27 mouse cellular contexts compared by ENCODE assay signal in genomic region chr11:120939712-120940341, GRCm38 (mm10). TPM values are rescaled to one million over a fixed set of nuclear protein-coding genes. Genes with fewer than 3 reads are reported as not detected.
DNase-seq lines count a peak whose midpoint lies in the region; ATAC-seq and TF ChIP-seq lines count a peak whose summit lies in the region.
"Had no signal": no experiment of that assay in that cellular context is flagged by ENCODE, and none has a peak within 500 bp of the region (broad histone marks: within the 10 kb centered on the region; RNA-seq: fewer than 3 reads in every experiment).

No protein-coding gene starts in this region.

- WGBS in heart, embryonic 13.5 days = 35% methylated on average over 6 of the region's 6 CpGs
- WGBS in heart, embryonic 11.5 days (ENCODE audit: insufficient replicate concordance) = 36% methylated on average over 6 of the region's 6 CpGs
- WGBS in liver, postnatal 0 days (ENCODE audit: insufficient replicate concordance) = 32% methylated on average over 5 of the region's 6 CpGs
- 49% methylated on average over 5 of the region's 6 CpGs for WGBS in stomach, postnatal 0 days

- no peaks in the 10 kb centered on the region for H3K36me3 ChIP-seq in heart, embryonic 13.5 days
- H3K36me3 ChIP-seq in heart, embryonic 11.5 days (ENCODE audit: control insufficient read depth, insufficient read depth, low read length) = no peaks in the 10 kb centered on the region
- no peaks in the 10 kb centered on the region for H3K36me3 ChIP-seq in liver, postnatal 0 days (replicated peaks; ENCODE audit: insufficient read depth, low read length)
- no peaks in the 10 kb centered on the region for H3K36me3 ChIP-seq in stomach, postnatal 0 days (ENCODE audit: control insufficient read depth, insufficient read depth, low read length)
- H3K36me3 ChIP-seq: embryonic facial prominence, embryonic 13.5 days; forebrain, embryonic 12.5 days; limb, embryonic 10.5 days; neural tube, embryonic 13.5 days; stomach, embryonic 15.5 days had no signal

- peak; percentile 31; the same call in 1 of the 2 replicates for ATAC-seq in heart, embryonic 13.5 days (ENCODE audit: extremely low read depth, insufficient number of reproducible peaks, low FRiP score, low TSS enrichment)
- ATAC-seq in heart, embryonic 11.5 days (replicated peaks; ENCODE audit: insufficient number of reproducible peaks, low FRiP score, low TSS enrichment) = no peak
- ATAC-seq in liver, postnatal 0 days = no peak
- ATAC-seq in stomach, postnatal 0 days (ENCODE audit: low FRiP score, low TSS enrichment) = 0 out of 2 replicates have a peak, but pooled peaks have one; percentile 8
- ATAC-seq: inflammation-experienced regulatory T-cells, adult 6 months; lung, postnatal 0 days; midbrain, embryonic 16.5 days had no signal

- H3K4me1 ChIP-seq in heart, embryonic 13.5 days = no peaks in the 10 kb centered on the region
- H3K4me1 ChIP-seq in heart, embryonic 11.5 days (ENCODE audit: control insufficient read depth, insufficient read depth, low read length) = 0 out of 2 replicates have a peak, but pooled peaks cover 4% of the 10 kb centered on the region
- H3K4me1 ChIP-seq in bone marrow macrophage, adult 2 months (ENCODE audit: control insufficient read depth, insufficient read depth, low read length) = peaks cover 24% of the 10 kb centered on the region
- H3K4me1 ChIP-seq in liver, postnatal 0 days (ENCODE audit: insufficient read depth) = peaks cover 12% of the 10 kb centered on the region
- no peaks in the 10 kb centered on the region for H3K4me1 ChIP-seq in stomach, postnatal 0 days (replicated peaks; ENCODE audit: control insufficient read depth, insufficient read depth)
- H3K4me1 ChIP-seq: embryonic facial prominence, embryonic 13.5 days; forebrain, embryonic 12.5 days; neural tube, embryonic 13.5 days; stomach, embryonic 15.5 days had no signal

- no peaks in the 10 kb centered on the region for H3K9me3 ChIP-seq in heart, embryonic 13.5 days
- no peaks in the 10 kb centered on the region for H3K9me3 ChIP-seq in heart, embryonic 11.5 days (replicated peaks; ENCODE audit: control insufficient read depth, low read length)
- H3K9me3 ChIP-seq in liver, postnatal 0 days (ENCODE audit: low read length) = no peaks in the 10 kb centered on the region
- no peaks in the 10 kb centered on the region for H3K9me3 ChIP-seq in stomach, postnatal 0 days (ENCODE audit: control insufficient read depth, low read length)
- H3K9me3 ChIP-seq: embryonic facial prominence, embryonic 13.5 days; forebrain, embryonic 12.5 days; limb, embryonic 10.5 days; neural tube, embryonic 13.5 days; stomach, embryonic 15.5 days had no signal

- no peak for TF ChIP-seq POLR2A in bone marrow macrophage, adult 2 months (IDR thresholded peaks at IDR 0.05; ENCODE audit: borderline replicate concordance, low read depth, low read length)

- no peak for TF ChIP-seq EP300 in liver, postnatal 0 days (IDR thresholded peaks at IDR 0.05; ENCODE audit: low read depth)
- TF ChIP-seq EP300 in stomach, postnatal 0 days (optimal IDR thresholded peaks at IDR 0.05) = no peak

- no peak for DNase-seq in liver, postnatal 0 days
- DNase-seq in stomach, postnatal 0 days (ENCODE audit: low spot score) = no peak
- no peak for DNase-seq in right cerebral cortex, postnatal 4 days
- no peak for DNase-seq in urinary bladder, postnatal 36 days (ENCODE audit: low spot score in 2 of 2)
- DNase-seq: adrenal gland, postnatal 25 days; cerebellum, adult 11 months; cerebellum, postnatal 14 days; heart, postnatal 36 days; kidney, adult 8-10 months; kidney, postnatal 14 days; retina, postnatal 1 day; thymus, adult 18-20 months; thymus, postnatal 36 days had no signal

- H3K27me3 ChIP-seq in heart, embryonic 13.5 days (replicated peaks) = peaks cover 7% of the 10 kb centered on the region; the same call in 1 of the 2 replicates
- H3K27me3 ChIP-seq in heart, embryonic 11.5 days (ENCODE audit: control insufficient read depth, insufficient read depth, low read length) = peaks cover 3% of the 10 kb centered on the region; the same call in 1 of the 2 replicates
- H3K27me3 ChIP-seq in liver, postnatal 0 days (ENCODE audit: insufficient read depth, low read length) = 0 out of 2 replicates have a peak, but pooled peaks cover 3% of the 10 kb centered on the region
- no peaks in the 10 kb centered on the region for H3K27me3 ChIP-seq in stomach, postnatal 0 days (ENCODE audit: control insufficient read depth, insufficient read depth, low read length)
- H3K27me3 ChIP-seq: embryonic facial prominence, embryonic 13.5 days; forebrain, embryonic 12.5 days; neural tube, embryonic 13.5 days; stomach, embryonic 15.5 days had no signal

- no peak overlapping the region for H3K9ac ChIP-seq in heart, embryonic 13.5 days
- H3K9ac ChIP-seq in heart, embryonic 11.5 days (ENCODE audit: low read depth, low read length) = no peak overlapping the region
- H3K9ac ChIP-seq in liver, postnatal 0 days (replicated peaks) = no peak overlapping the region
- H3K9ac ChIP-seq in stomach, postnatal 0 days (ENCODE audit: low read length) = no peak overlapping the region
- H3K9ac ChIP-seq: embryonic facial prominence, embryonic 13.5 days; forebrain, embryonic 12.5 days; hindbrain, embryonic 14.5 days; neural tube, embryonic 13.5 days; stomach, embryonic 15.5 days had no signal

- H3K4me3 ChIP-seq in heart, embryonic 13.5 days = no peak overlapping the region
- H3K4me3 ChIP-seq in heart, embryonic 11.5 days (ENCODE audit: low read depth, low read length) = no peak overlapping the region
- H3K4me3 ChIP-seq in bone marrow macrophage, adult 2 months (ENCODE audit: insufficient read depth, low read length) = no peak overlapping the region
- H3K4me3 ChIP-seq in liver, postnatal 0 days (ENCODE audit: low read depth, low read length) = no peak overlapping the region
- H3K4me3 ChIP-seq in stomach, postnatal 0 days (ENCODE audit: low read depth, low read length) = no peak overlapping the region
- H3K4me3 ChIP-seq: embryonic facial prominence, embryonic 13.5 days; erythroblast, embryonic 14.5 days; forebrain, embryonic 12.5 days; limb, embryonic 10.5 days; myocyte; neural tube, embryonic 13.5 days; stomach, embryonic 15.5 days had no signal

- no peak for TF ChIP-seq CTCF in bone marrow macrophage, adult 2 months (IDR thresholded peaks at IDR 0.05; ENCODE audit: low read depth, low read length)
- no peak for TF ChIP-seq CTCF in liver, postnatal 0 days (IDR thresholded peaks at IDR 0.05; ENCODE audit: low read depth)
- TF ChIP-seq CTCF in stomach, postnatal 0 days (IDR thresholded peaks at IDR 0.05; ENCODE audit: low read depth) = no peak

- H3K27ac ChIP-seq in heart, embryonic 13.5 days (replicated peaks) = no peak overlapping the region
- H3K27ac ChIP-seq in heart, embryonic 11.5 days (ENCODE audit: low read depth, low read length) = no peak overlapping the region
- H3K27ac ChIP-seq in bone marrow macrophage, adult 2 months (ENCODE audit: insufficient read depth, low read depth, low read length) = 0 out of 2 replicates have a peak overlapping the region, but pooled peaks have one; percentile 10
- H3K27ac ChIP-seq in liver, postnatal 0 days (ENCODE audit: low read depth) = peak overlapping the region; percentile 85
- no peak overlapping the region; the same call in 1 of the 2 replicates for H3K27ac ChIP-seq in stomach, postnatal 0 days (replicated peaks)
- H3K27ac ChIP-seq: embryonic facial prominence, embryonic 13.5 days; forebrain, embryonic 12.5 days; hindbrain, embryonic 14.5 days; limb, embryonic 10.5 days; neural tube, embryonic 13.5 days; stomach, embryonic 15.5 days had no signal

- no peak overlapping the region for H3K4me2 ChIP-seq in heart, embryonic 13.5 days
- H3K4me2 ChIP-seq in heart, embryonic 11.5 days = no peak overlapping the region
- 0 out of 2 replicates have a peak overlapping the region, but pooled peaks have one; percentile 11 for H3K4me2 ChIP-seq in liver, postnatal 0 days (ENCODE audit: low read depth, low read length)
- no peak overlapping the region for H3K4me2 ChIP-seq in stomach, postnatal 0 days (replicated peaks; ENCODE audit: low read depth)
- H3K4me2 ChIP-seq: embryonic facial prominence, embryonic 13.5 days; forebrain, embryonic 12.5 days; hindbrain, embryonic 14.5 days; neural tube, embryonic 13.5 days; stomach, embryonic 15.5 days had no signal

RNA-seq across cellular contexts. Expression of gene Ccdc57, which starts 7.2 kb away (rescaled TPM):
- polyA plus RNA-seq in heart, embryonic 13.5 days (2015; fragmentation: Nextera tagmentation; extraction: Ambion mirVana) = 3.1 and 3.7 TPM in 2 replicates
- polyA plus RNA-seq in heart, embryonic 11.5 days (2014; fragmentation: Nextera tagmentation; extraction: Ambion mirVana) = 3.3 and 3.9 TPM in 2 replicates
- 3.0 and 4.1 TPM in 2 replicates for polyA plus RNA-seq in bone marrow macrophage, adult 2 months (2012; ENCODE audit: insufficient read depth, insufficient read length, missing spikeins)
- polyA plus RNA-seq in liver, postnatal 0 days (2015; fragmentation: Nextera tagmentation; extraction: Ambion mirVana) = 1.2 and 1.4 TPM in 2 replicates
- polyA plus RNA-seq in stomach, postnatal 0 days (2015; fragmentation: Nextera tagmentation; extraction: Ambion mirVana) = 1.1 and 1.4 TPM in 2 replicates

RNA-seq across cellular contexts. Expression of gene Slc16a3, which starts 8.5 kb away (rescaled TPM):
- 224 and 258 TPM in 2 replicates for polyA plus RNA-seq in heart, embryonic 13.5 days (2015; fragmentation: Nextera tagmentation; extraction: Ambion mirVana)
- polyA plus RNA-seq in heart, embryonic 11.5 days (2014; fragmentation: Nextera tagmentation; extraction: Ambion mirVana) = 176 and 189 TPM in 2 replicates
- 45.2 and 50.5 TPM in 2 replicates for polyA plus RNA-seq in bone marrow macrophage, adult 2 months (2012; ENCODE audit: insufficient read depth, insufficient read length, missing spikeins)
- polyA plus RNA-seq in liver, postnatal 0 days (2015; fragmentation: Nextera tagmentation; extraction: Ambion mirVana) = 9.9 and 13.9 TPM in 2 replicates
- 7.2 and 10.0 TPM in 2 replicates for polyA plus RNA-seq in stomach, postnatal 0 days (2015; fragmentation: Nextera tagmentation; extraction: Ambion mirVana)

RNA-seq across cellular contexts. Expression of gene Csnk1d, which starts 51.3 kb away (rescaled TPM):
- 71.4 and 71.5 TPM in 2 replicates for polyA plus RNA-seq in heart, embryonic 13.5 days (2015; fragmentation: Nextera tagmentation; extraction: Ambion mirVana)
- 47.9 and 58.5 TPM in 2 replicates for polyA plus RNA-seq in heart, embryonic 11.5 days (2014; fragmentation: Nextera tagmentation; extraction: Ambion mirVana)
- 80.3 and 87.4 TPM in 2 replicates for polyA plus RNA-seq in bone marrow macrophage, adult 2 months (2012; ENCODE audit: insufficient read depth, insufficient read length, missing spikeins)
- polyA plus RNA-seq in liver, postnatal 0 days (2015; fragmentation: Nextera tagmentation; extraction: Ambion mirVana) = 29.9 and 30.0 TPM in 2 replicates
- 60.7 and 63.8 TPM in 2 replicates for polyA plus RNA-seq in stomach, postnatal 0 days (2015; fragmentation: Nextera tagmentation; extraction: Ambion mirVana)

Comparison
In these comparisons a context has a peak if more than half of its experiments do, and no peak if none do; other contexts are left out.
1. ATAC-seq: peak in heart, embryonic 13.5 days (single experiment) and stomach, postnatal 0 days (single experiment); none in heart, embryonic 11.5 days (single experiment) and liver, postnatal 0 days (single experiment).
2. H3K27ac ChIP-seq: peak in bone marrow macrophage, adult 2 months (single experiment) and liver, postnatal 0 days (single experiment); none in heart, embryonic 13.5 days (single experiment), heart, embryonic 11.5 days (single experiment) and stomach, postnatal 0 days (single experiment).